Mouse (Mus musculus) C2C12 (cell line): Measurements from ENCODE around the gene Adarb2. TPM values are rescaled to one million over a fixed set of nuclear protein-coding genes. Genes with fewer than 3 reads are reported as not detected.

Source experiments
- H3K27me3 ChIP-seq: one replicate; pipeline ENCODE4 v1.6.1; 2011; ENCODE audit not compliant: control insufficient read depth, insufficient read depth, insufficient read length
- H3K36me3 ChIP-seq: one replicate; pipeline ENCODE4 v1.6.1; 2011; ENCODE audit not compliant: control insufficient read depth, insufficient read depth
- H3K4me3 ChIP-seq: one replicate; pipeline ENCODE4 v1.5.1; 2011; ENCODE audit warnings: mild to moderate bottlenecking, control low read depth; ENCODE audit not compliant: poor library complexity, insufficient read depth, severe bottlenecking
- H3K79me2 ChIP-seq: one replicate; pipeline ENCODE4 v1.6.1; 2011; ENCODE audit not compliant: control insufficient read depth, insufficient read depth
- H3K79me3 ChIP-seq: one replicate; pipeline ENCODE4 v1.6.1; 2011; ENCODE audit warnings: low read depth, control low read depth
- H3ac ChIP-seq: one replicate; pipeline ENCODE3; 2011; ENCODE audit warnings: low read depth; ENCODE audit not compliant: control insufficient read depth, insufficient read length
- CEBPB ChIP-seq: IDR thresholded peaks from one replicate; pipeline ENCODE4 v1.6.1; 2011; ENCODE audit warnings: low read depth, mild to moderate bottlenecking, control low read depth, moderate library complexity
- CTCF ChIP-seq: IDR thresholded peaks from one replicate; pipeline ENCODE4 v1.5.1; 2011; ENCODE audit not compliant: control insufficient read depth, insufficient read depth, insufficient read length
- FOSL1 ChIP-seq: IDR thresholded peaks from one replicate; pipeline ENCODE4 v1.8.0; 2011; ENCODE audit warnings: mild to moderate bottlenecking, low read length; ENCODE audit not compliant: poor library complexity, insufficient read depth, severe bottlenecking
- MAX ChIP-seq: IDR thresholded peaks from one replicate; pipeline ENCODE4 v1.6.1; 2011; ENCODE audit warnings: mild to moderate bottlenecking, control low read depth
- MYOD1 ChIP-seq: IDR thresholded peaks from one replicate; pipeline ENCODE4 v1.6.1; 2011; ENCODE audit warnings: low read depth; ENCODE audit not compliant: control insufficient read depth, insufficient read length
- MYOG ChIP-seq: IDR thresholded peaks from one replicate; pipeline ENCODE4 v1.6.1; 2011; ENCODE audit not compliant: control insufficient read depth, insufficient read length; ENCODE audit errors: extremely low read depth
- USF1 ChIP-seq: IDR thresholded peaks from one replicate; pipeline ENCODE4 v1.6.1; 2011; ENCODE audit warnings: low read depth, mild to moderate bottlenecking, control low read depth, moderate library complexity
- polyA plus RNA-seq: library from polyadenylated mRNA; unstranded; fragments of >200 nt; fragmentation: generic; extraction: Trizol; gene quantifications from one replicate; pipeline ENCODE4 v1.2.1, GENCODE M21; 2012; ENCODE audit warnings: missing spikeins

Gene Adarb2
- polyA plus RNA-seq, 1 experiment, result 0.01 TPM

DNA sequence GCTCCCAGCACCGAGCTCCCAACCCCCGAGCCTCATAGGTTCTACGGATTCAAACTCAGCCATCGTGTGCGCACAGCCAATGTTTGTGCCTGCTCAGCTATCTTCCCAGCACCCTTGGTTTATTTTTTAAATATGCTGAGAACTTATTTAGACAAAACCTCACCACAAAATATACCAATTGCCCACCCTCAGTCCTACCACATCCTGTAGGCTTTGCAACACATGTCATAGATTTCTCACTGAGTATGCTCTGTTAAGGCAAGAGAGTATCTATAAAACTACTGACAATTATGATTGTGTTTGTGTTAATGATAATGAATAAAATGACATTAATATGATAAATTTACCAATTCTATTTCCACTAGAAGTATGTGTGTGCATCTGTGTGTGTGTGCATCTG is 540.1 kb downstream of the Adarb2 start:
- no peak overlapping the region for H3ac ChIP-seq
- no peaks in the 10 kb centered on the region for H3K36me3 ChIP-seq
- H3K4me3 ChIP-seq, result no peak overlapping the region
- no peaks in the 10 kb centered on the region for H3K79me2 ChIP-seq
- peaks cover 3% of the 10 kb centered on the region for H3K27me3 ChIP-seq
- no peak for TF ChIP-seq MYOG
- no peak for TF ChIP-seq FOSL1
- no peak for TF ChIP-seq USF1
- TF ChIP-seq CEBPB, result no peak
- no peak for TF ChIP-seq MYOD1
- no peak for TF ChIP-seq CTCF
- no peak for TF ChIP-seq MAX
- H3K79me3 ChIP-seq, result no peaks in the 10 kb centered on the region

DNA sequence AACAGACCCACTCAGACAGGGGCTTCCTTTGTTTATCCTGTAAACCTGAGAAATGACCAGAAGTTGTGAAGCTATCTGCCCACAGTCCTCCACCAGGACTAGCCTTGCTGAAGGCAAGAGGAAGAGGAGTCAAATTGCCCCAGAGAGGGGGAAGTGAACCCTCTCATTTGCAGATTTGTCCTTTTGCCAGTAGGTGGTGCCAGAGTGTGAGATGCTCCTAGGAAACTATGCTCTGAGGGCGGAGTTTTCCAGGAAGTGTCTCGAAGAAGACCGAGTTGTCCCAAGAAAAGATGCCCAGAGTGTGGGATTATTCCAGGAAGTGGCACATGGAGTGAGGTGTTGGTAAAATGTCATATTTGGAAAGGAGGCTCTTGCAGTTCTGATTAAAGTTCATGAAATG is 541.9 kb downstream of the Adarb2 start:
- Histone ChIP-seq H3K36me3 (no peaks in the 10 kb centered on the region), H3K27me3 (no peaks in the 10 kb centered on the region), H3K79me2 (no peaks in the 10 kb centered on the region), H3K79me3 (no peaks in the 10 kb centered on the region), H3ac (no peak overlapping the region), H3K4me3 (no peak overlapping the region)
- TF ChIP-seq MAX, result no peak
- TF ChIP-seq CTCF, result no peak
- TF ChIP-seq CEBPB, result no peak
- TF ChIP-seq USF1, result no peak
- no peak for TF ChIP-seq MYOG
- TF ChIP-seq MYOD1, result no peak
- TF ChIP-seq FOSL1, result no peak

DNA sequence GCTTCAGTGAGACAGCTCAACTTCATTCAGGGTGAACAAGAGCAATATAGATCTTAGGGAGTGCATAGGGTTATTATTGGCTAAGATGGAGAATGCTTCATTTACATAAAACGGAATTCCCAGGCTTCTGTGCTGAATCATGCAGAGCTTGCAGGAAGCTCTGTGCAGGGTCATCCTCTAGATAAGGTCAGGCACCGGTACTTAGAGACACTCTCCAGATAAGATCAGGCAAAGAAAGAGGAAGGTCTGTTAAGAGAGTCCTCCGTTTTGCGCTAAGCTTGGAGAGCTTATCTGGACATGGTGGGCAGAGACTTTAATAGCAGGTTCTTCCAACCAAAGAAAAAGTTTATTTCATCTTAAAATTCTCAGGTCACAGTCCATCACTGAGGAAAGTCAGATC is 542.9 kb downstream of the Adarb2 start:
- Histone ChIP-seq H3K27me3 (no peaks in the 10 kb centered on the region), H3K4me3 (no peak overlapping the region), H3K79me2 (no peaks in the 10 kb centered on the region), H3ac (no peak overlapping the region), H3K79me3 (no peaks in the 10 kb centered on the region), H3K36me3 (no peaks in the 10 kb centered on the region)
- TF ChIP-seq MYOD1, result no peak
- TF ChIP-seq CTCF, result no peak
- TF ChIP-seq CEBPB, result no peak
- no peak for TF ChIP-seq MYOG
- no peak for TF ChIP-seq FOSL1
- TF ChIP-seq MAX, result no peak
- no peak for TF ChIP-seq USF1

DNA sequence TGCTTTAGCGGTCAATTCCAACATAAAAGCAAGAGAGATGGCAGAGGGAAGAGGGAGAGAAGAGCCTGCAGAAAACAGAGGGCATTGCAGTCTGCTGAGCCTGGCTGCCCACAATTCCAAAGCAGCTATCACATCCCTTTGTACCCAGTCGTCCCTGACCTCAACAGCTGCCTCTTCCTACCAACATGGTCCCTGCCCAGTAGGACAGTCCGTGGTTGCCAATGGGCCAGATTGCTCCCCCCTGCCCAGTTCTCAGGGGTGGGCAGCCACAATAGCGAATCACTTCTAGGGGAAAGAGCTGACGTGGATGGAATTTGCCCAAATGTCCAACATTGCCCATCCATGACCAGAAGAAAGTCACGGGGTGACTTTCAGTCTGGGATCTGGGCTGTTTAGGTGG is 546.8 kb downstream of the Adarb2 start:
- no peak overlapping the region for H3K4me3 ChIP-seq
- H3K36me3 ChIP-seq, result no peaks in the 10 kb centered on the region
- TF ChIP-seq FOSL1 (no peak), MYOG (no peak), MAX (no peak), MYOD1 (no peak), USF1 (no peak), CEBPB (no peak), CTCF (no peak)
- H3K79me2 ChIP-seq, result no peaks in the 10 kb centered on the region
- no peak overlapping the region for H3ac ChIP-seq
- H3K27me3 ChIP-seq, result no peaks in the 10 kb centered on the region
- no peaks in the 10 kb centered on the region for H3K79me3 ChIP-seq

DNA sequence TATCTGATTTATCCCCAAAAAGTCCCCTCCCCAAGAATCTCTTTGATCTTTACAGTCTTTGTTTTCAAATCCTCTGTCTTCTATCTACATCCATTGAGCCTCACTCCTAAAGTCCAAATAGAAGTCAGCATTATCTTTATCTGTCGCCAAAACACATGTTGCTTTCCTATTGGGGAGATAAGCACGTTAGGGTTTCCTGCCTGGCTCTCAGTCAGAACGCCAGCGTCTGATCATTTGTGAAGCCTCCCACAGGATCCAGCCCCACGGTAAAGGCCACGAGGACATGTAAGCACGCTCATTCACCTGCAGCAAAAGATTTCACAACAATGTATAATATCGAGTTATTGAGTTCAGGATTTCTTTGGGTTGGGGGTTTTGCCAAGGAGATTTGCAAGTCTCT is 558.3 kb downstream of the Adarb2 start:
- no peak for TF ChIP-seq MYOG
- TF ChIP-seq MAX, result no peak
- TF ChIP-seq FOSL1, result no peak
- no peak for TF ChIP-seq CEBPB
- TF ChIP-seq CTCF, result no peak
- no peak for TF ChIP-seq MYOD1
- no peaks in the 10 kb centered on the region for H3K79me3 ChIP-seq
- no peaks in the 10 kb centered on the region for H3K27me3 ChIP-seq
- H3K36me3 ChIP-seq, result no peaks in the 10 kb centered on the region
- no peak overlapping the region for H3K4me3 ChIP-seq
- H3ac ChIP-seq, result no peak overlapping the region
- H3K79me2 ChIP-seq, result no peaks in the 10 kb centered on the region

DNA sequence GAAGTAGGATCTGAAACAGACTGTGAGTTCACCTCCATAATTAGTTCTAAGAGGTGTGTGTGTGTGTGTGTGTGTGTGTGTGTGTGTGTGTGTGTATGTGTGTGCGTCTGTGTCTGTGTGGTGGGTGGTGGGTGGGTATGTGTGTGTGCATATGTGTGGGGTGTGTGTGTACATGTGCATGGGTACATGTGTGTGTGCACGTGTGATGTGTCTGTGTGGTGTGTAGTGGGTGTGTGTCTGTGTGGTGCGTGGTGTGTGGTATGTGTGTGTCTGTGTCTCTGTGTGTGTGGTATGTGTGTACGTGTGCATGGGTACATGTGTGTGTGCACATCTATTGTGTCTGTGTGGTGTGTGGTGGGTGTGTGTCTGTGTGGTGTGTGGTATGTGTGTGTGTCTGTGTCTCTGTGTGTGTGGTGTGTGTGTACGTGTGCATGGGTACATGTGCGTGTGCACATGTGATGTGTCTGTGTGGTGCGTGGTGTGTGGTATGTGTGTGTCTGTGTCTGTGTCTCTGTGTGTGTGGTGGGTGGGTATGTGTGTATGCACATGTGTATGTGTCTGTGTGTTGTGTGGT is 567.1 kb downstream of the Adarb2 start:
- TF ChIP-seq FOSL1, result no peak
- TF ChIP-seq MAX, result no peak
- TF ChIP-seq MYOG, result no peak
- no peak for TF ChIP-seq CTCF
- no peak for TF ChIP-seq USF1
- no peak for TF ChIP-seq MYOD1
- peaks cover 7% of the 10 kb centered on the region for H3K27me3 ChIP-seq
- no peaks in the 10 kb centered on the region for H3K79me2 ChIP-seq
- no peak overlapping the region for H3K4me3 ChIP-seq
- H3K36me3 ChIP-seq, result no peaks in the 10 kb centered on the region
- H3K79me3 ChIP-seq, result no peaks in the 10 kb centered on the region
- H3ac ChIP-seq, result no peak overlapping the region
